Mouse (Mus musculus): ENCODE measurements at regions not wholly inside any gene's neighbourhood (a gene's known extent, or its start where the extent isn't known, plus 50 kb on each side); places are given as distances from the start of the nearest gene placed in this dataset.

GRCm38 (mm10) chr14:64511300-64511699 lies 407.2 kb downstream of the Prss52 start:
- intact Hi-C loops (cut with DNase I), result no loop called here
- no peak for DNase-seq (ENCODE audit: low spot score in 2 of 2)

- intact Hi-C loops (cut with DNase I), result no loop called here
- DNase-seq (ENCODE audit: low spot score in 2 of 2), result no peak
These were observed 408.6 kb downstream of the Prss52 start for GRCm38 (mm10) chr14:64512726-64513125.

- no peak for DNase-seq (ENCODE audit: low spot score in 2 of 2)
- intact Hi-C loops (cut with DNase I), result no loop called here
These were observed 413.6 kb downstream of the Prss52 start for GRCm38 (mm10) chr14:64517584-64518195.

GRCm38 (mm10) chr14:64524641-64525040 lies 420.6 kb downstream of the Prss52 start:
- DNase-seq (ENCODE audit: low spot score in 2 of 2), result peak in 1 of 2 experiments; percentile 20

GRCm38 (mm10) chr14:64525302-64526078 lies 421.4 kb downstream of the Prss52 start:
- DNase-seq (ENCODE audit: low spot score in 2 of 2), result no peak
- intact Hi-C loops (cut with DNase I), result no loop called here

More at GRCm38 (mm10) chr14:64524641-64525040, 420.6 kb downstream of the Prss52 start:
- intact Hi-C loops (cut with DNase I), result no loop called here

- no peak for DNase-seq (ENCODE audit: low spot score in 2 of 2)
- intact Hi-C loops (cut with DNase I), result no loop called here
These were observed 426.5 kb downstream of the Prss52 start for GRCm38 (mm10) chr14:64530541-64530940.

- intact Hi-C loops (cut with DNase I), result no loop called here
- peak; percentile 43 to 62 for DNase-seq (ENCODE audit: low spot score in 2 of 2)
These were observed 427.3 kb downstream of the Prss52 start for GRCm38 (mm10) chr14:64531221-64531949.

- DNase-seq (ENCODE audit: low spot score in 2 of 2), result no peak
- intact Hi-C loops (cut with DNase I), result no loop called here
These were observed 428.3 kb downstream of the Prss52 start for GRCm38 (mm10) chr14:64532351-64532750.

GRCm38 (mm10) chr14:64533591-64534151 lies 429.6 kb downstream of the Prss52 start:
- peak in 1 of 2 experiments; percentile 29 for DNase-seq (ENCODE audit: low spot score in 2 of 2)
- intact Hi-C loops (cut with DNase I), result no loop called here

GRCm38 (mm10) chr14:64534194-64534593 lies 430.1 kb downstream of the Prss52 start:
- no peak for DNase-seq (ENCODE audit: low spot score in 2 of 2)
- intact Hi-C loops (cut with DNase I), result no loop called here

GRCm38 (mm10) chr14:64539436-64539835 lies 435.4 kb downstream of the Prss52 start:
- intact Hi-C loops (cut with DNase I), result no loop called here

GRCm38 (mm10) chr14:64545056-64545455 lies 441.0 kb downstream of the Prss52 start:
- intact Hi-C loops (cut with DNase I), result no loop called here
- no peak for DNase-seq (ENCODE audit: low spot score in 2 of 2)

More at GRCm38 (mm10) chr14:64539436-64539835, 435.4 kb downstream of the Prss52 start:
- DNase-seq (ENCODE audit: low spot score in 2 of 2), result no peak

GRCm38 (mm10) chr14:64546787-64547186 lies 442.7 kb downstream of the Prss52 start:
- no peak for DNase-seq (ENCODE audit: low spot score in 2 of 2)

GRCm38 (mm10) chr14:64552951-64553350 lies 448.9 kb downstream of the Prss52 start:
- intact Hi-C loops (cut with DNase I), result no loop called here
- DNase-seq (ENCODE audit: low spot score in 2 of 2), result no peak

More at GRCm38 (mm10) chr14:64546787-64547186, 442.7 kb downstream of the Prss52 start:
- intact Hi-C loops (cut with DNase I), result no loop called here

- no peak for DNase-seq (ENCODE audit: low spot score in 2 of 2)
- intact Hi-C loops (cut with DNase I), result no loop called here
These were observed 452.0 kb downstream of the Prss52 start for GRCm38 (mm10) chr14:64556042-64556441.

GRCm38 (mm10) chr14:64557453-64557852 lies 453.4 kb downstream of the Prss52 start:
- no peak for DNase-seq (ENCODE audit: low spot score in 2 of 2)

GRCm38 (mm10) chr14:64568689-64569088 lies 464.6 kb downstream of the Prss52 start:
- intact Hi-C loops (cut with DNase I), result no loop called here
- DNase-seq (ENCODE audit: low spot score in 2 of 2), result peak in 1 of 2 experiments; percentile 62

More at GRCm38 (mm10) chr14:64557453-64557852, 453.4 kb downstream of the Prss52 start:
- intact Hi-C loops (cut with DNase I), result no loop called here

GRCm38 (mm10) chr14:64570951-64571350 lies 466.9 kb downstream of the Prss52 start:
- DNase-seq (ENCODE audit: low spot score in 2 of 2), result no peak
- intact Hi-C loops (cut with DNase I), result no loop called here

- intact Hi-C loops (cut with DNase I), result no loop called here
- peak in 1 of 2 experiments; percentile 26 for DNase-seq (ENCODE audit: low spot score in 2 of 2)
These were observed 468.7 kb downstream of the Prss52 start for GRCm38 (mm10) chr14:64572756-64573155.

GRCm38 (mm10) chr14:64573773-64574172 lies 469.7 kb downstream of the Prss52 start:
- peak; percentile 40 to 53 for DNase-seq (ENCODE audit: low spot score in 2 of 2)
- intact Hi-C loops (cut with DNase I), result no loop called here
